Mouse (Mus musculus): ENCODE data around the gene Krt75. TPM values are rescaled to one million over a fixed set of nuclear protein-coding genes. Genes with fewer than 3 reads are reported as not detected.

The Krt75 gene
- not detected for total RNA-seq (2021)
- long read RNA-seq, experiment 1 = 0 reads
- long read RNA-seq, experiment 2 = 0 reads

- DNase-seq = no peak
These were observed at the start of gene Krt75 for GRCm38 (mm10) chr15:101573796-101574345. TSS of gene Krt75 (minus strand) at chr15:101573904.

- DNase-seq = no peak
These were observed 25.4 kb upstream of the Krt75 start for GRCm38 (mm10) chr15:101599123-101599522.

- no peak for DNase-seq
These were observed 14.5 kb upstream of the Krt75 start for GRCm38 (mm10) chr15:101588216-101588615.

GRCm38 (mm10) chr15:101584456-101584855, 10.8 kb upstream of the Krt75 start:
- peak; percentile 23 for DNase-seq

GRCm38 (mm10) chr15:101583211-101583965, 9.7 kb upstream of the Krt75 start:
- DNase-seq = no peak

GRCm38 (mm10) chr15:101581701-101582100, 8.0 kb upstream of the Krt75 start:
- no peak for DNase-seq

GRCm38 (mm10) chr15:101575506-101575905, 1.8 kb upstream of the Krt75 start:
- DNase-seq = no peak

- peak; percentile 6 for DNase-seq
These were observed 5.9 kb downstream of the Krt75 start for GRCm38 (mm10) chr15:101567780-101568179.

GRCm38 (mm10) chr15:101562850-101563249, 10.9 kb downstream of the Krt75 start, which contains the start of gene Krt90:
TSS of gene Krt90 (minus strand) at chr15:101562950.
- DNase-seq = no peak

GRCm38 (mm10) chr15:101558034-101558646, 15.6 kb downstream of the Krt75 start:
- no peak for DNase-seq

GRCm38 (mm10) chr15:101553169-101553568, 20.5 kb downstream of the Krt75 start:
- peak; percentile 43 for DNase-seq

- no peak for DNase-seq
These were observed 21.5 kb downstream of the Krt75 start for GRCm38 (mm10) chr15:101552188-101552587.

- no peak for DNase-seq
These were observed 23.1 kb downstream of the Krt75 start, which contains the start of gene Krt82 for GRCm38 (mm10) chr15:101550567-101550966. TSS of gene Krt82 (minus strand) at chr15:101550667.

- DNase-seq = no peak
These were observed 29.2 kb downstream of the Krt75 start for GRCm38 (mm10) chr15:101544478-101544877.

GRCm38 (mm10) chr15:101542543-101542942, 31.2 kb downstream of the Krt75 start:
- no peak for DNase-seq

- DNase-seq = no peak
These were observed 35.2 kb downstream of the Krt75 start for GRCm38 (mm10) chr15:101538580-101538900.

- no peak for DNase-seq
These were observed 35.7 kb downstream of the Krt75 start for GRCm38 (mm10) chr15:101537864-101538579.

- no peak for DNase-seq
These were observed 37.5 kb downstream of the Krt75 start for GRCm38 (mm10) chr15:101536054-101536850.

GRCm38 (mm10) chr15:101532720-101533119, 41.0 kb downstream of the Krt75 start, which contains the start of gene Krt84:
TSS of gene Krt84 (minus strand) at chr15:101532820.
- no peak for DNase-seq

GRCm38 (mm10) chr15:101522556-101523232, 51.0 kb downstream of the Krt75 start:
- no peak for DNase-seq

- peak; percentile 86 for DNase-seq
These were observed 53.9 kb downstream of the Krt75 start for GRCm38 (mm10) chr15:101519792-101520191.
